In genomic region chr11:16113843-16114242, GRCm38 (mm10) we compare ENCODE assay signal across 26 mouse cellular contexts.
DNase-seq lines count a peak whose midpoint lies in the region; ATAC-seq lines count a peak whose summit lies in the region.
"Had no signal": no experiment of that assay in that cellular context is flagged by ENCODE, and none has a peak within 500 bp of the region (broad histone marks: within the 10 kb centered on the region; RNA-seq: fewer than 3 reads in every experiment).

No protein-coding gene starts in this region.

- H3K4me2 ChIP-seq in forebrain, embryonic 13.5 days = no peak overlapping the region
- no peak overlapping the region for H3K4me2 ChIP-seq in hindbrain, embryonic 11.5 days (replicated peaks; ENCODE audit: low read depth, low read length)

- no peaks in the 10 kb centered on the region for H3K4me1 ChIP-seq in forebrain, embryonic 13.5 days
- H3K4me1 ChIP-seq in hindbrain, embryonic 11.5 days (replicated peaks; ENCODE audit: control insufficient read depth, insufficient read depth, low read length) = no peaks in the 10 kb centered on the region

- H3K4me3 ChIP-seq in forebrain, embryonic 13.5 days = no peak overlapping the region
- H3K4me3 ChIP-seq in hindbrain, embryonic 11.5 days (ENCODE audit: low read depth, low read length) = no peak overlapping the region

- no peaks in the 10 kb centered on the region for H3K27me3 ChIP-seq in forebrain, embryonic 13.5 days
- no peaks in the 10 kb centered on the region for H3K27me3 ChIP-seq in hindbrain, embryonic 11.5 days (ENCODE audit: control insufficient read depth, insufficient read depth, low read length)
- H3K27me3 ChIP-seq: CH12.LX had no signal

- ATAC-seq in forebrain, embryonic 13.5 days = no peak
- no peak for ATAC-seq in hindbrain, embryonic 11.5 days (ENCODE audit: low FRiP score)
- ATAC-seq: activated CD4-positive, CD25-positive, alpha-beta regulatory T cell, adult 4 months; CD4-positive, CD25-positive, alpha-beta regulatory T cell, adult 4 months; Patski had no signal

- H3K27ac ChIP-seq in forebrain, embryonic 13.5 days = no peak overlapping the region
- no peak overlapping the region for H3K27ac ChIP-seq in hindbrain, embryonic 11.5 days (ENCODE audit: low read depth, low read length)

- H3K36me3 ChIP-seq in forebrain, embryonic 13.5 days (ENCODE audit: poor library complexity, severe bottlenecking) = no peaks in the 10 kb centered on the region
- H3K36me3 ChIP-seq in hindbrain, embryonic 11.5 days (ENCODE audit: control insufficient read depth, insufficient read depth, low read length) = no peaks in the 10 kb centered on the region
- H3K36me3 ChIP-seq: G1E had no signal

- DNase-seq in ES-CJ7 (ENCODE audit: low read depth, low spot score) = peak; percentile 62
- DNase-seq in R1 (ENCODE audit: low read depth, low spot score) = peak; percentile 46
- DNase-seq in WW6 (ENCODE audit: low read depth, low spot score) = peak; percentile 11
- peak; percentile 43 for DNase-seq in ZHBTc4 (ENCODE audit: low read depth, low spot score)
- no peak for DNase-seq in cerebellum, adult 11 months
- DNase-seq in kidney, adult 9 months = no peak
- no peak for DNase-seq in hindbrain, embryonic 11.5 days (ENCODE audit: low spot score)
- DNase-seq: adrenal gland, adult 2 months; adrenal gland, adult 8-10 months; adrenal gland, postnatal 10 days; adrenal gland, postnatal 14 days; adrenal gland, postnatal 25 days; adrenal gland, postnatal 36 days; B cell, adult 2 months; cerebellum, adult 11-12 months; cerebellum, adult 18-20 months; cerebellum, adult 2 months; cerebellum, adult 8-10 months; cerebellum, adult 9-10 months; cerebellum, adult 9-11 months had no signal

- H3K9me3 ChIP-seq in forebrain, embryonic 13.5 days (replicated peaks) = no peaks in the 10 kb centered on the region
- no peaks in the 10 kb centered on the region for H3K9me3 ChIP-seq in hindbrain, embryonic 11.5 days (ENCODE audit: control insufficient read depth, low read length)
- H3K9me3 ChIP-seq: G1E had no signal

- no peak overlapping the region for H3K9ac ChIP-seq in forebrain, embryonic 13.5 days
- H3K9ac ChIP-seq in hindbrain, embryonic 11.5 days (ENCODE audit: low read depth, low read length) = no peak overlapping the region

Comparison
In these comparisons a context has a peak if more than half of its experiments do, and no peak if none do; other contexts are left out.
1. DNase-seq: peak in ES-CJ7 (single experiment), R1 (single experiment), WW6 (single experiment) and ZHBTc4 (single experiment); none in cerebellum, adult 11 months (single experiment), kidney, adult 9 months (single experiment) and hindbrain, embryonic 11.5 days (single experiment).